Mouse (Mus musculus): ENCODE results near the gene Fancm. TPM values are rescaled to one million over a fixed set of nuclear protein-coding genes. Genes with fewer than 3 reads are reported as not detected.
"Not testable (repeated sequence)": the region's sequence is repeated elsewhere in the genome, so short reads cannot be mapped to it uniquely, and the experiment has no call there.

Fancm gene
- polyA plus RNA-seq, 1 experiment: 6.5 TPM

GRCm38 (mm10) chr12:65119451-65119850 lies 44.0 kb downstream of the Fancm start:
- Histone ChIP-seq H3K27me3 (ENCODE audit: control insufficient read depth, insufficient read depth, low read length) (no peaks in the 10 kb centered on the region), H3K4me1 (ENCODE audit: control insufficient read depth, insufficient read depth, low read length) (no peaks in the 10 kb centered on the region), H3K4me3 (replicated peaks; ENCODE audit: insufficient read depth, low read depth, low read length) (no peak overlapping the region), H3K27ac (ENCODE audit: insufficient read depth, low read length) (no peak overlapping the region)
- TF ChIP-seq POLR2A (IDR thresholded peaks at IDR 0.05; ENCODE audit: borderline replicate concordance, insufficient read depth, low read length) (no peak), CTCF (IDR thresholded peaks at IDR 0.05; ENCODE audit: borderline replicate concordance, insufficient read depth, low read depth, low read length) (no peak)
- no peak for DNase-seq
- 91% methylated on average over 5 of the region's 5 CpGs for WGBS

DNA sequence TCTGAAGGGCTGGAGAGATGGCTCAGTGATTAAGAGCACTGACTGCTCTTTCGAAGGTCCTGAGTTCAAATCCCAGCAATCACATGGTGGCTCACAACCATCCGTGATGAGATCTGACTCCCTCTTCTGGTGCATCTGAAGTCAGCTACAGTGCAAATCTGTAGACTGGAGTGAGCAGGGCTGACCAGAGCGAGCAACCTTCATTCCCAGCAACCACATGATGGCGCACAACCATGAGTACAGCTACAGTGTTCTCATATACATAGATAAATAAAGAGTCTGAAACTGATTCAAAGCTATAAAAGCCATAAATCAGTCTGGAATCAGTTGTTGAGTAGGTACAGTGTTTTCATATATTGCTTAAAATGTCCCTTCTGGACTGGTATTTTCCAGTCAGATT lies 60.7 kb downstream of the Fancm start:
- not testable (repeated sequence) for H3K4me1 ChIP-seq (ENCODE audit: control insufficient read depth, insufficient read depth, low read length); H3K27ac ChIP-seq (ENCODE audit: insufficient read depth, low read length); DNase-seq; H3K4me3 ChIP-seq (replicated peaks; ENCODE audit: insufficient read depth, low read depth, low read length); H3K27me3 ChIP-seq (ENCODE audit: control insufficient read depth, insufficient read depth, low read length)
- 95% methylated on average over 4 of the region's 4 CpGs for WGBS

- DNase-seq: peak; percentile 91 to 93
- Histone ChIP-seq H3K27me3 (ENCODE audit: control insufficient read depth, insufficient read depth, low read length) (no peaks in the 10 kb centered on the region), H3K27ac (ENCODE audit: insufficient read depth, low read length) (peak within 1 kb of the TSS; percentile 83), H3K4me1 (ENCODE audit: control insufficient read depth, insufficient read depth, low read length) (no peaks in the 10 kb centered on the region), H3K4me3 (replicated peaks; ENCODE audit: insufficient read depth, low read depth, low read length) (peak within 1 kb of the TSS; percentile 91)
- WGBS: under 1% methylated on average over 70 of the region's 70 CpGs
- no peak for TF ChIP-seq CTCF (IDR thresholded peaks at IDR 0.05; ENCODE audit: borderline replicate concordance, insufficient read depth, low read depth, low read length)
- no peak for TF ChIP-seq POLR2A (IDR thresholded peaks at IDR 0.05; ENCODE audit: borderline replicate concordance, insufficient read depth, low read length)
Measured at GRCm38 (mm10) chr12:65172021-65172951, 96.9 kb downstream of the Fancm start, which contains the start of gene Mis18bp1. TSS of gene Mis18bp1 (minus strand) at chr12:65172604.

DNA sequence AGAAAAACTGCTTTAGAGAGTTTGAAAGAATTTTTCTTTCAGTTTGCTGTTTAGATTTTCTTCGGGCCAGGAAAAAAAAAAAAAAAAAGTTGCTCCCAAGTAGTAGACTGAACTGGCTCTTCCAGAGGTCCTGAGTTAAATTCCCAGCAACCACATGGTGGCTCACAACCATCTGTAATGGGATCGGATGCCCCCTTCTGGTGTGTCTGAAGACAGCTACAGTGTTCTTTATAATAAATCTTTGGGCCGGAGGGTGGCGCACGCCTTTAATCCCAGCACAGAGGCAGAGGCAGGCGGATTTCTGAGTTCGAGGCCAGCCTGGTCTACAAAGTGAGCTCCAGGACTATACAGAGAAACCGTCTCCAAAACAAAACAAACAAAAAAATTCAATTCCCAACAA lies 97.6 kb downstream of the Fancm start:
- 27% methylated on average over 8 of the region's 8 CpGs for WGBS
- TF ChIP-seq CTCF (IDR thresholded peaks at IDR 0.05; ENCODE audit: borderline replicate concordance, insufficient read depth, low read depth, low read length): peak; percentile 33; the same call in 1 of the 2 replicates
- peak; percentile 68 to 69 for DNase-seq
- peak overlapping the region; percentile 91 for H3K4me3 ChIP-seq (replicated peaks; ENCODE audit: insufficient read depth, low read depth, low read length)
- not testable (repeated sequence) for H3K27me3 ChIP-seq (ENCODE audit: control insufficient read depth, insufficient read depth, low read length); H3K4me1 ChIP-seq (ENCODE audit: control insufficient read depth, insufficient read depth, low read length)
- H3K27ac ChIP-seq (ENCODE audit: insufficient read depth, low read length): 0 out of 2 replicates have a peak overlapping the region, but pooled peaks have one; percentile 83

DNA sequence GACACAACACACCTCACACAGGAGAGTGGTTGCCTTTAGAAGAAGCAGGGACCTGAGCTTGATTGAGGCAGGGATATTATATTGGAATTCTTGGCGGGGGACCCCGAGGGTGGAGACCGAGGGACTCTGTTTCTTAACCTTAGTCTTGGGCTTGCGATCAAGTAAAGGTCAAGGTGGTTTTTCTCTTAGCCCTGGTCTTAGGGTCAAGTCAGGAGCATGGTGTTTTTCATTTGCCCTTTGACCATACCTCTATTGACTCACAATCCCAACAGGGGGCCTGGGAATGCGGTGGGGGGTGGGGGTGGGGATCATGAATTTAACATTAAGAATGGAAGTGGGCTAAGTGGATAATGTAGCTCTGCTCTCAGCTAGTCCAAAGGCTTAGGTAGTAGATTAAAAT lies 98.3 kb downstream of the Fancm start:
- no peaks in the 10 kb centered on the region for H3K27me3 ChIP-seq (ENCODE audit: control insufficient read depth, insufficient read depth, low read length)
- TF ChIP-seq CTCF (IDR thresholded peaks at IDR 0.05; ENCODE audit: borderline replicate concordance, insufficient read depth, low read depth, low read length) (no peak), POLR2A (IDR thresholded peaks at IDR 0.05; ENCODE audit: borderline replicate concordance, insufficient read depth, low read length) (no peak)
- DNase-seq: no peak
- no peak overlapping the region for H3K4me3 ChIP-seq (replicated peaks; ENCODE audit: insufficient read depth, low read depth, low read length)
- WGBS: 89% methylated on average over 5 of the region's 5 CpGs
- no peak overlapping the region for H3K27ac ChIP-seq (ENCODE audit: insufficient read depth, low read length)
- H3K4me1 ChIP-seq (ENCODE audit: control insufficient read depth, insufficient read depth, low read length): no peaks in the 10 kb centered on the region

Other genes with a start within 250 kb of the Fancm start
- gene Gm527, start 157.7 kb upstream of the Fancm start, polyA plus RNA-seq (2012; rRNA removed): 8.0 and 9.0 TPM in 2 replicates
- 11.5 and 11.6 TPM in 2 replicates for gene Klhl28, start 110.1 kb upstream of the Fancm start, polyA plus RNA-seq (2012; rRNA removed)
- 15.3 and 15.7 TPM in 2 replicates for gene Togaram1, start 109.8 kb upstream of the Fancm start, polyA plus RNA-seq (2012; rRNA removed)
- 48.6 and 51.9 TPM in 2 replicates for gene Prpf39, start 39.3 kb upstream of the Fancm start, polyA plus RNA-seq (2012; rRNA removed)
- 311 and 320 TPM in 2 replicates for gene Fkbp3, start 1.6 kb upstream of the Fancm start, polyA plus RNA-seq (2012; rRNA removed)
- gene Mis18bp1, start 97.0 kb downstream of the Fancm start, polyA plus RNA-seq (2012; rRNA removed): 0.07 and 0.08 TPM in 2 replicates
- not detected in 2 replicates for gene Wdr20rt, start 149.9 kb downstream of the Fancm start, polyA plus RNA-seq (2012; rRNA removed)

All from cerebellum, adult 2 months (tissue).